ENCODE assay signal across 10 mouse cellular contexts in genomic region chr10:22151056-22151862, GRCm38 (mm10). TPM values are rescaled to one million over a fixed set of nuclear protein-coding genes. Genes with fewer than 3 reads are reported as not detected.
DNase-seq lines count a peak whose midpoint lies in the region; ATAC-seq lines count a peak whose summit lies in the region.
"Not testable (repeated sequence)": the region's sequence is repeated elsewhere in the genome, so short reads cannot be mapped to it uniquely, and the experiment has no call there.
"Had no signal": no experiment of that assay in that cellular context is flagged by ENCODE, and none has a peak within 500 bp of the region (broad histone marks: within the 10 kb centered on the region; RNA-seq: fewer than 3 reads in every experiment).

No protein-coding gene starts in this region.

- H3K4me3 ChIP-seq in forebrain, embryonic 10.5 days, result peak overlapping the region; percentile 79
- peak overlapping the region; percentile 82 for H3K4me3 ChIP-seq in heart, embryonic 13.5 days
- peak overlapping the region; percentile 14 for H3K4me3 ChIP-seq in intestine, embryonic 15.5 days (replicated peaks)
- peak overlapping the region; percentile 66 for H3K4me3 ChIP-seq in limb, embryonic 13.5 days

- H3K9me3 ChIP-seq in forebrain, embryonic 10.5 days; heart, embryonic 13.5 days; intestine, embryonic 15.5 days; limb, embryonic 13.5 days: not testable (repeated sequence)

- not testable (repeated sequence) for ATAC-seq in heart, embryonic 13.5 days (ENCODE audit: extremely low read depth, insufficient number of reproducible peaks, low FRiP score, low TSS enrichment); intestine, embryonic 15.5 days; limb, embryonic 13.5 days (ENCODE audit: low FRiP score, low read depth)
- 0 out of 2 replicates have a peak, but pooled peaks have one; percentile 12 for ATAC-seq in megakaryocyte progenitor cell, adult 5-6 weeks (replicated peaks; ENCODE audit: poor library complexity)
- peak; percentile 7; the same call in 1 of the 2 replicates for ATAC-seq in neutrophil, adult 5-6 weeks (ENCODE audit: extremely low read depth, insufficient number of reproducible peaks, low FRiP score, poor library complexity, severe bottlenecking)

- H3K27ac ChIP-seq in forebrain, embryonic 10.5 days; heart, embryonic 13.5 days (replicated peaks); intestine, embryonic 15.5 days; limb, embryonic 13.5 days: not testable (repeated sequence)

- DNase-seq in adrenal gland, postnatal 25 days, result peak; percentile 5
- not testable (repeated sequence) for DNase-seq in forebrain, embryonic 10.5 days (ENCODE audit: extremely low spot score, low spot score)
- DNase-seq in thymus, postnatal 36 days, result peak; percentile 21 to 26

- peaks cover 73% of the 10 kb centered on the region for H3K27me3 ChIP-seq in forebrain, embryonic 10.5 days (ENCODE audit: poor library complexity, severe bottlenecking)
- H3K27me3 ChIP-seq in heart, embryonic 13.5 days (replicated peaks), result peaks cover 62% of the 10 kb centered on the region
- H3K27me3 ChIP-seq in intestine, embryonic 15.5 days (replicated peaks), result peaks cover 37% of the 10 kb centered on the region
- H3K27me3 ChIP-seq in limb, embryonic 13.5 days, result peaks cover 47% of the 10 kb centered on the region

- H3K9ac ChIP-seq in heart, embryonic 13.5 days; intestine, embryonic 15.5 days; limb, embryonic 13.5 days: not testable (repeated sequence)

- 1% methylated on average over 55 of the region's 55 CpGs for WGBS in forebrain, embryonic 10.5 days
- 1% methylated on average over 55 of the region's 55 CpGs for WGBS in heart, embryonic 13.5 days
- WGBS in intestine, embryonic 15.5 days, result 1% methylated on average over 55 of the region's 55 CpGs
- 1% methylated on average over 55 of the region's 55 CpGs for WGBS in limb, embryonic 13.5 days

- H3K36me3 ChIP-seq in forebrain, embryonic 10.5 days (replicated peaks); heart, embryonic 13.5 days; intestine, embryonic 15.5 days; limb, embryonic 13.5 days: not testable (repeated sequence)

- H3K4me1 ChIP-seq in forebrain, embryonic 10.5 days, result peaks cover 36% of the 10 kb centered on the region
- peaks cover 23% of the 10 kb centered on the region for H3K4me1 ChIP-seq in heart, embryonic 13.5 days
- H3K4me1 ChIP-seq in intestine, embryonic 15.5 days (replicated peaks), result peaks cover 19% of the 10 kb centered on the region
- peaks cover 22% of the 10 kb centered on the region for H3K4me1 ChIP-seq in limb, embryonic 13.5 days

- H3K4me2 ChIP-seq in heart, embryonic 13.5 days, result peak overlapping the region; percentile 96
- peak overlapping the region; percentile 98 for H3K4me2 ChIP-seq in intestine, embryonic 15.5 days (replicated peaks)
- peak overlapping the region; percentile 96 for H3K4me2 ChIP-seq in limb, embryonic 13.5 days (replicated peaks)

RNA-seq across cellular contexts. Expression of gene E030030I06Rik, which starts 2.2 kb away (rescaled TPM):
- 10.0 and 18.1 TPM in 2 replicates for total RNA-seq in adrenal gland, postnatal 25 days (2021)
- 19.7 and 21.0 TPM in 2 replicates for polyA plus RNA-seq in forebrain, embryonic 10.5 days (2016; fragmentation: Nextera tagmentation; extraction: Ambion mirVana)
- 12.3 and 16.2 TPM in 2 replicates for polyA plus RNA-seq in heart, embryonic 13.5 days (2015; fragmentation: Nextera tagmentation; extraction: Ambion mirVana)
- polyA plus RNA-seq in intestine, embryonic 15.5 days (2015; fragmentation: Nextera tagmentation; extraction: Ambion mirVana), result 26.7 and 31.2 TPM in 2 replicates
- polyA plus RNA-seq in limb, embryonic 13.5 days (2015; fragmentation: Nextera tagmentation; extraction: Ambion mirVana), result 18.1 and 18.9 TPM in 2 replicates
- 2.1 and 3.4 TPM in 2 replicates for total RNA-seq in megakaryocyte progenitor cell, adult 5-6 weeks (2015)
- total RNA-seq in megakaryocyte progenitor cell, adult 5-6 weeks (2017), result 4.5 and 32.2 TPM in 2 replicates
- 27.4 and 38.9 TPM in 2 replicates for total RNA-seq in neutrophil, adult 5-6 weeks (2017)

RNA-seq across cellular contexts. Expression of gene Raet1e, which starts 7.1 kb away (rescaled TPM):
- 1.2 and 1.6 TPM in 2 replicates for total RNA-seq in adrenal gland, postnatal 25 days (2021)
- polyA plus RNA-seq in forebrain, embryonic 10.5 days (2016; fragmentation: Nextera tagmentation; extraction: Ambion mirVana), result 9.4 and 9.9 TPM in 2 replicates
- 2.9 and 3.5 TPM in 2 replicates for polyA plus RNA-seq in heart, embryonic 13.5 days (2015; fragmentation: Nextera tagmentation; extraction: Ambion mirVana)
- polyA plus RNA-seq in intestine, embryonic 15.5 days (2015; fragmentation: Nextera tagmentation; extraction: Ambion mirVana), result 4.0 and 5.7 TPM in 2 replicates
- polyA plus RNA-seq in limb, embryonic 13.5 days (2015; fragmentation: Nextera tagmentation; extraction: Ambion mirVana), result 12.0 and 13.0 TPM in 2 replicates
- 0.83 TPM in 1 of 2 replicates, not detected in the other for total RNA-seq in megakaryocyte progenitor cell, adult 5-6 weeks (2015)
- total RNA-seq in megakaryocyte progenitor cell, adult 5-6 weeks (2017), result 0.37 and 0.71 TPM in 2 replicates
- not detected in 2 replicates for total RNA-seq in neutrophil, adult 5-6 weeks (2017)

RNA-seq across cellular contexts. Expression of gene H60b, which starts 7.1 kb away (rescaled TPM):
- 0.82 TPM in 1 of 2 replicates, not detected in the other for total RNA-seq in adrenal gland, postnatal 25 days (2021)
- 0.26 and 0.74 TPM in 2 replicates for polyA plus RNA-seq in forebrain, embryonic 10.5 days (2016; fragmentation: Nextera tagmentation; extraction: Ambion mirVana)
- polyA plus RNA-seq in heart, embryonic 13.5 days (2015; fragmentation: Nextera tagmentation; extraction: Ambion mirVana), result 0.25 and 0.50 TPM in 2 replicates
- polyA plus RNA-seq in intestine, embryonic 15.5 days (2015; fragmentation: Nextera tagmentation; extraction: Ambion mirVana), result 0.47 and 0.53 TPM in 2 replicates
- polyA plus RNA-seq in limb, embryonic 13.5 days (2015; fragmentation: Nextera tagmentation; extraction: Ambion mirVana), result 0.62 and 0.70 TPM in 2 replicates
- not detected in 2 replicates for total RNA-seq in megakaryocyte progenitor cell, adult 5-6 weeks (2015)
- not detected in 2 replicates for total RNA-seq in megakaryocyte progenitor cell, adult 5-6 weeks (2017)
- total RNA-seq in neutrophil, adult 5-6 weeks (2017), result 0.86 and 1.3 TPM in 2 replicates
- total RNA-seq: heart, postnatal 14 days had no signal
- polyA plus RNA-seq: G1E had no signal

Comparison
In these comparisons a context has a peak if more than half of its experiments do, and no peak if none do; other contexts are left out.
1. H3K4me3 ChIP-seq: peak in every context shown above with its lines; median percentile 82 in heart, embryonic 13.5 days; 79 in forebrain, embryonic 10.5 days; 66 in limb, embryonic 13.5 days; 14 in intestine, embryonic 15.5 days.